Mouse (Mus musculus) MEL (cell line): ENCODE measurements around the gene Hsd3b7. TPM values are rescaled to one million over a fixed set of nuclear protein-coding genes. Genes with fewer than 3 reads are reported as not detected.
A peak's percentile ranks its signal among the peaks of the same experiment; 100 is the strongest.

Experiments
- DNase-seq: peaks from one replicate; pipeline ENCODE4 v3.0.0; 2011; ENCODE audit warnings: low read depth, low spot score
- H3K27ac ChIP-seq: 2 replicates; pipeline ENCODE4 v1.5.1; 2012; ENCODE audit warnings: low read depth, mild to moderate bottlenecking, control low read depth, low read length, moderate library complexity; ENCODE audit not compliant: control insufficient read depth
- H3K27me3 ChIP-seq, 2 experiments: fragments of 150-350 bp in 1 of 2; sonication (generic) in 1 of 2; 2 replicates each; pipeline ENCODE4 v1.6.1; 2012; ENCODE audit warnings: low read length in 2 of 2, mild to moderate bottlenecking in 2 of 2, improper control_type of control experiment in 1 of 2, moderate library complexity in 1 of 2; ENCODE audit not compliant: insufficient read depth in 2 of 2, control insufficient read depth in 1 of 2
- H3K36me3 ChIP-seq, 2 experiments: 2 replicates each; pipeline ENCODE4 v1.6.1; 2012 to 2014; ENCODE audit warnings: low read length in 2 of 2, improper control_type of control experiment in 1 of 2, inconsistent platforms in 1 of 2, mild to moderate bottlenecking in 1 of 2; ENCODE audit not compliant: insufficient read depth in 2 of 2, control insufficient read depth in 1 of 2
- H3K4me1 ChIP-seq, 2 experiments: fragments of 150-350 bp in 1 of 2; sonication (generic) in 1 of 2; 2 replicates each; pipeline ENCODE4 v1.6.1; 2012; ENCODE audit warnings: low read length in 2 of 2, improper control_type of control experiment in 1 of 2, mild to moderate bottlenecking in 1 of 2; ENCODE audit not compliant: insufficient read depth in 2 of 2, control insufficient read depth in 1 of 2
- H3K4me3 ChIP-seq, 2 experiments: fragments of 150-350 bp in 1 of 2; sonication (generic) in 1 of 2; 2 replicates each; pipeline ENCODE4 v1.5.1; 2012; ENCODE audit warnings: low read depth in 2 of 2, low read length in 2 of 2, mild to moderate bottlenecking in 2 of 2, moderate library complexity in 2 of 2, control low read depth in 1 of 2, improper control_type of control experiment in 1 of 2; ENCODE audit not compliant: control insufficient read depth in 1 of 2, insufficient read depth in 1 of 2
- H3K79me2 ChIP-seq: 2 replicates; pipeline ENCODE4 v1.6.1; 2012; ENCODE audit warnings: mild to moderate bottlenecking, low read length, moderate library complexity; ENCODE audit not compliant: control insufficient read depth, poor library complexity, insufficient read depth
- H3K9ac ChIP-seq: 2 replicates; pipeline ENCODE4 v1.6.1; 2012; ENCODE audit warnings: low read depth, mild to moderate bottlenecking, control low read depth, low read length, moderate library complexity; ENCODE audit not compliant: control insufficient read depth, poor library complexity, severe bottlenecking
- H3K9me3 ChIP-seq: fragments of 150-350 bp; sonication (generic); replicated peaks from 2 replicates; pipeline ENCODE4 v1.6.1; 2012; ENCODE audit warnings: mild to moderate bottlenecking, low read length, improper control_type of control experiment, moderate library complexity; ENCODE audit not compliant: insufficient read depth
- CHD1 ChIP-seq: IDR thresholded peaks from 2 replicates; pipeline ENCODE4 v1.6.1; 2012; ENCODE audit warnings: low read depth, mild to moderate bottlenecking, inconsistent platforms, low read length, improper control_type of control experiment
- CTCF ChIP-seq, 3 experiments: IDR thresholded peaks in 2 of 3; conservative IDR thresholded peaks in 1 of 3; 2 replicates each; pipeline ENCODE4 v1.5.1; 2011 to 2012; ENCODE audit warnings: low read length in 3 of 3, low read depth in 2 of 3, mild to moderate bottlenecking in 2 of 3, improper control_type of control experiment in 1 of 3, inconsistent platforms in 1 of 3, mixed read lengths in 1 of 3, moderate library complexity in 1 of 3; ENCODE audit not compliant: control insufficient read depth in 1 of 3, insufficient read depth in 1 of 3, poor library complexity in 1 of 3, severe bottlenecking in 1 of 3
- ELF1 ChIP-seq: IDR thresholded peaks from 2 replicates; pipeline ENCODE4 v1.6.1; 2014; ENCODE audit warnings: low read depth, mild to moderate bottlenecking, inconsistent platforms, low read length, improper control_type of control experiment, moderate library complexity
- ETS1 ChIP-seq: IDR thresholded peaks from 2 replicates; pipeline ENCODE4 v1.6.1; 2012; ENCODE audit warnings: low read depth, mild to moderate bottlenecking, inconsistent platforms, low read length, improper control_type of control experiment, moderate library complexity
- KAT2A ChIP-seq: conservative IDR thresholded peaks from 2 replicates; pipeline ENCODE4 v1.6.1; 2012; ENCODE audit warnings: low read depth, low read length, improper control_type of control experiment, inconsistent platforms
- MAX ChIP-seq: IDR thresholded peaks from 2 replicates; pipeline ENCODE4 v1.6.1; 2011; ENCODE audit warnings: low read length, improper control_type of control experiment
- MAZ ChIP-seq: IDR thresholded peaks from 2 replicates; pipeline ENCODE4 v1.6.1; 2012; ENCODE audit warnings: low read depth, mild to moderate bottlenecking, inconsistent platforms, low read length, improper control_type of control experiment
- MEF2A ChIP-seq: IDR thresholded peaks from 2 replicates; pipeline ENCODE4 v1.6.1; 2014; ENCODE audit warnings: low read depth, mild to moderate bottlenecking, inconsistent platforms, low read length, improper control_type of control experiment; ENCODE audit not compliant: poor library complexity, insufficient replicate concordance, severe bottlenecking; ENCODE audit errors: extremely low read depth
- NELFE ChIP-seq: IDR thresholded peaks from 2 replicates; pipeline ENCODE4 v1.6.1; 2011; ENCODE audit warnings: low read depth, low read length, improper control_type of control experiment
- POLR2A ChIP-seq, 2 experiments: IDR thresholded peaks; 2 replicates each; pipeline ENCODE4 v1.6.1; 2011 to 2012; ENCODE audit warnings: low read length in 2 of 2, mild to moderate bottlenecking in 2 of 2, control low read depth in 1 of 2, improper control_type of control experiment in 1 of 2, low read depth in 1 of 2, moderate library complexity in 1 of 2; ENCODE audit not compliant: control insufficient read depth in 1 of 2, insufficient read depth in 1 of 2, poor library complexity in 1 of 2
- POLR2AphosphoS5 ChIP-seq: IDR thresholded peaks from 2 replicates; pipeline ENCODE4 v1.6.1; 2012; ENCODE audit warnings: low read depth, borderline replicate concordance, mild to moderate bottlenecking, inconsistent platforms, low read length, moderate library complexity, mixed read lengths
- RAD21 ChIP-seq: IDR thresholded peaks from 2 replicates; pipeline ENCODE4 v1.6.1; 2011; ENCODE audit warnings: mild to moderate bottlenecking, low read depth, low read length, improper control_type of control experiment
- SIN3A ChIP-seq: IDR thresholded peaks from 2 replicates; pipeline ENCODE4 v1.6.1; 2012; ENCODE audit warnings: low read length, improper control_type of control experiment, inconsistent platforms
- SMC3 ChIP-seq: IDR thresholded peaks from 2 replicates; pipeline ENCODE4 v1.6.1; 2011; ENCODE audit warnings: low read depth, low read length, improper control_type of control experiment
- TCF12 ChIP-seq: IDR thresholded peaks from 2 replicates; pipeline ENCODE4 v1.6.1; 2014; ENCODE audit warnings: low read depth, mild to moderate bottlenecking, inconsistent platforms, low read length, improper control_type of control experiment, moderate library complexity
- UBTF ChIP-seq: IDR thresholded peaks from 2 replicates; pipeline ENCODE4 v1.6.1; 2012; ENCODE audit warnings: low read depth, mild to moderate bottlenecking, inconsistent platforms, low read length, improper control_type of control experiment, moderate library complexity, borderline replicate concordance; ENCODE audit not compliant: insufficient read depth
- USF1 ChIP-seq: IDR thresholded peaks from 2 replicates; pipeline ENCODE4 v1.6.1; 2014; ENCODE audit warnings: low read depth, mild to moderate bottlenecking, inconsistent platforms, low read length, improper control_type of control experiment, moderate library complexity
- ZC3H11A ChIP-seq: IDR thresholded peaks from 2 replicates; pipeline ENCODE4 v1.6.1; 2012; ENCODE audit warnings: low read depth, mild to moderate bottlenecking, inconsistent platforms, low read length, improper control_type of control experiment
- ZKSCAN1 ChIP-seq: IDR thresholded peaks from 2 replicates; pipeline ENCODE4 v1.6.1; 2012; ENCODE audit warnings: low read depth, mild to moderate bottlenecking, inconsistent platforms, low read length, improper control_type of control experiment, moderate library complexity
- ZMIZ1 ChIP-seq: IDR thresholded peaks from 2 replicates; pipeline ENCODE4 v1.6.1; 2012; ENCODE audit warnings: low read depth, mild to moderate bottlenecking, inconsistent platforms, low read length, improper control_type of control experiment, moderate library complexity
- ZNF384 ChIP-seq: IDR thresholded peaks from 2 replicates; pipeline ENCODE4 v1.6.1; 2012; ENCODE audit warnings: low read depth, mild to moderate bottlenecking, inconsistent platforms, low read length, improper control_type of control experiment
- polyA plus RNA-seq, 2 experiments: library from polyadenylated mRNA; stranded (reverse) in 1 of 2; unstranded in 1 of 2; fragments of >175 nt in 1 of 2; fragments of >200 nt in 1 of 2; gene quantifications; 2 replicates each; pipeline versions ENCODE4 v1.2.1 to v1.2.4; 2012; ENCODE audit warnings: low replicate concordance in 2 of 2, low read depth in 1 of 2; ENCODE audit not compliant: insufficient read length in 2 of 2, insufficient read depth in 1 of 2, missing spikeins in 1 of 2
- total RNA-seq: library from RNA; depleted of rRNA; stranded (reverse); fragments of 300-350 nt; gene quantifications from 2 replicates; pipeline ENCODE4 v1.2.3, GENCODE M21; 2012; rRNA removed

The Hsd3b7 gene
- total RNA-seq (0.59 and 1.4 TPM in 2 replicates), polyA plus RNA-seq (under 1 TPM in 1 of 2 experiments, not detected in 1; 0.75 TPM)

- DNase-seq = peak; percentile 80
- Histone ChIP-seq H3K9ac (no peak within 1 kb of the TSS), H3K36me3 (peaks cover 0 to 9% of the 10 kb centered on the region in 2 experiments; a peak in 3 of 4 replicates), H3K4me3 (no peak within 1 kb of the TSS), H3K27ac (no peak within 1 kb of the TSS), H3K27me3 (no peaks in the 10 kb centered on the region), H3K79me2 (no peaks in the 10 kb centered on the region; the same call in 1 of the 2 replicates), H3K4me1 (peaks cover 5 to 14% of the 10 kb centered on the region in 2 experiments), H3K9me3 (no peaks in the 10 kb centered on the region)
- TF ChIP-seq RAD21 = peak; percentile 58
- no peak for TF ChIP-seq TCF12
- peak; percentile 88 for TF ChIP-seq SMC3
- no peak for TF ChIP-seq ELF1
- 0 out of 2 replicates have a peak, but pooled peaks have one; percentile 4 for TF ChIP-seq ZNF384
- TF ChIP-seq POLR2A (IDR thresholded peaks at IDR 0.05; ENCODE audit: control insufficient read depth in 1 of 2, insufficient read depth in 1 of 2, low read depth in 1 of 2, low read length in 2 of 2, poor library complexity in 1 of 2) = 0 out of 4 replicates have a peak, but pooled peaks of 1 of the 2 experiments have one; percentile 17
- TF ChIP-seq UBTF = no peak
- peak; percentile 91 to 93 (median 92) for TF ChIP-seq CTCF (IDR thresholded peaks at IDR 0.05 in 2 of 3, conservative IDR thresholded peaks at IDR 0.05 in 1 of 3; ENCODE audit: control insufficient read depth in 1 of 3, insufficient read depth in 1 of 3, low read depth in 2 of 3, low read length in 3 of 3, poor library complexity in 1 of 3, severe bottlenecking in 1 of 3)
- TF ChIP-seq MAZ = peak; percentile 53; the same call in 1 of the 2 replicates
- TF ChIP-seq ZC3H11A = peak; percentile 50
Observed at GRCm38 (mm10) chr7:127800435-127801009, at the start of gene Hsd3b7. TSS of gene Hsd3b7 (plus strand) at chr7:127800604.

DNA sequence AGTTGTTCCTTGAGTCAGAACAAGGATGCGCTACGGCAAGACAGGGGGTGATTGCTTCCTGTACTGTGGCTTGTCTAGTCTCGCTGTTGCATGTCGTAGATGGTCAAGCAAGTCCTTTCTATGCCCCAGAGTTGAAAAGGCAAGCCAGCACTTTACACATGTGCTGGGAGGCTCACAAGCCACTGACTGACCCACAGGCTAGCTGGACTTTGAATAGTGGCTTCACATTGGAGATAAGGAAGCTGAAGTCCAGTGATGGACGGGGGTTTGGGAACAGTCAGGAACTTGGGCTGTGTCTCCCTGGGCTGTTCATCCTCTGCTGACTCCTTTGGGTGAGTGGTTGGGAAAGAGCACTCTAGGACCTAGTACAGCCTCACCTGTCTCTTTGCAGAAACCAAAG lies 48.8 kb upstream of the Hsd3b7 start:
- Histone ChIP-seq H3K9ac (no peak overlapping the region), H3K27me3 (no peaks in the 10 kb centered on the region), H3K4me3 (no peak overlapping the region), H3K79me2 (peaks cover 2% of the 10 kb centered on the region; the same call in 1 of the 2 replicates), H3K4me1 (no peaks in the 10 kb centered on the region), H3K27ac (no peak overlapping the region)
- no peak for TF ChIP-seq ETS1
- TF ChIP-seq ZKSCAN1 = no peak
- TF ChIP-seq MAX = no peak
- no peak for TF ChIP-seq KAT2A
- no peak for TF ChIP-seq USF1
- TF ChIP-seq POLR2AphosphoS5 = no peak
- TF ChIP-seq RAD21 = no peak
- TF ChIP-seq TCF12 = no peak
- TF ChIP-seq CHD1 = no peak
- no peak for TF ChIP-seq SMC3
- TF ChIP-seq MEF2A = no peak
- no peak for TF ChIP-seq SIN3A
- TF ChIP-seq ELF1 = no peak
- TF ChIP-seq NELFE = no peak
- no peak for TF ChIP-seq ZMIZ1
- no peak for TF ChIP-seq UBTF
- no peak for TF ChIP-seq ZNF384
- TF ChIP-seq, all 39 proteins: peak for 0
- Histone ChIP-seq H3K36me3 (peaks cover 0 to 2% of the 10 kb centered on the region in 2 experiments; a peak in 1 of 4 replicates), H3K9me3 (no peaks in the 10 kb centered on the region)
- DNase-seq = no peak
